Mouse (Mus musculus) kidney, embryonic 15.5 days (tissue): Measurements from ENCODE around the gene Sdk1. TPM values are rescaled to one million over a fixed set of nuclear protein-coding genes. Genes with fewer than 3 reads are reported as not detected.

ENCODE experiments used
- ATAC-seq: fragments of 200-750 bp; cut with Nextera tagmentation; replicated peaks from 2 replicates; pipeline ENCODE4 v1.8.0; 2017; ENCODE audit warnings: moderate TSS enrichment; ENCODE audit not compliant: low FRiP score
- H3K27ac ChIP-seq: fragments of 300-500 bp; sonication (generic); 2 replicates; pipeline ENCODE4 v1.5.1; 2015; ENCODE audit warnings: mild to moderate bottlenecking, inconsistent platforms
- H3K27me3 ChIP-seq: fragments of 300-500 bp; sonication (generic); 2 replicates; pipeline ENCODE4 v1.6.1; 2015; ENCODE audit warnings: inconsistent platforms
- H3K36me3 ChIP-seq: fragments of 300-500 bp; sonication (generic); 2 replicates; pipeline ENCODE4 v1.6.1; 2015; ENCODE audit warnings: inconsistent platforms
- H3K4me1 ChIP-seq: fragments of 300-500 bp; sonication (generic); 2 replicates; pipeline ENCODE4 v1.6.1; 2015; ENCODE audit warnings: inconsistent platforms
- H3K4me2 ChIP-seq: fragments of 300-500 bp; sonication (generic); 2 replicates; pipeline ENCODE4 v1.6.1; 2015; ENCODE audit warnings: moderate library complexity, mild to moderate bottlenecking, inconsistent platforms
- H3K4me3 ChIP-seq: fragments of 300-500 bp; sonication (generic); replicated peaks from 2 replicates; pipeline ENCODE4 v1.5.1; 2015; ENCODE audit warnings: mild to moderate bottlenecking, inconsistent platforms
- H3K9ac ChIP-seq: fragments of 300-500 bp; sonication (generic); 2 replicates; pipeline ENCODE4 v1.6.1; 2015; ENCODE audit warnings: mild to moderate bottlenecking, inconsistent platforms
- H3K9me3 ChIP-seq: fragments of 300-500 bp; sonication (generic); replicated peaks from 2 replicates; pipeline ENCODE4 v1.6.1; 2016; ENCODE audit warnings: inconsistent platforms
- WGBS: fragments of 180-500 bp; shearing (Covaris S2); methylation state at CpG from one replicate; pipeline ENCODE4 v1.1.7; 2015; ENCODE audit warnings: mixed read lengths; 5-methylcytosine and 5-hydroxymethylcytosine counted together
- polyA plus RNA-seq: library from polyadenylated mRNA; unstranded; fragments of >200 nt; fragmentation: Nextera tagmentation; extraction: Ambion mirVana; gene quantifications from 2 replicates; pipeline ENCODE4 v1.2.1, GENCODE M21; 2015

Gene Sdk1
- polyA plus RNA-seq, 1 experiment from 2014 or later = 3.3 TPM

- no peak overlapping the region for H3K4me2 ChIP-seq
- no peak overlapping the region for H3K27ac ChIP-seq
- no peaks in the 10 kb centered on the region for H3K27me3 ChIP-seq
- ATAC-seq = no peak
- 54% methylated on average over 3 of the region's 3 CpGs for WGBS
- H3K9ac ChIP-seq = no peak overlapping the region
- no peak overlapping the region for H3K4me3 ChIP-seq
- no peaks in the 10 kb centered on the region for H3K9me3 ChIP-seq
- no peaks in the 10 kb centered on the region for H3K36me3 ChIP-seq
- H3K4me1 ChIP-seq = no peaks in the 10 kb centered on the region
Observed at GRCm38 (mm10) chr5:141884111-141884647, 642.9 kb downstream of the Sdk1 start.

GRCm38 (mm10) chr5:141886006-141886405 lies 644.7 kb downstream of the Sdk1 start:
- H3K4me2 ChIP-seq = no peak overlapping the region
- H3K36me3 ChIP-seq = no peaks in the 10 kb centered on the region
- ATAC-seq = no peak
- no peak overlapping the region for H3K27ac ChIP-seq
- no peak overlapping the region for H3K9ac ChIP-seq
- H3K4me3 ChIP-seq = no peak overlapping the region
- H3K27me3 ChIP-seq = no peaks in the 10 kb centered on the region
- peaks cover 3% of the 10 kb centered on the region; the same call in 1 of the 2 replicates for H3K4me1 ChIP-seq
- no peaks in the 10 kb centered on the region for H3K9me3 ChIP-seq
- 84% methylated on average over 10 of the region's 10 CpGs for WGBS

- no peak overlapping the region for H3K4me2 ChIP-seq
- H3K9me3 ChIP-seq = no peaks in the 10 kb centered on the region
- no peaks in the 10 kb centered on the region for H3K27me3 ChIP-seq
- H3K4me3 ChIP-seq = no peak overlapping the region
- H3K9ac ChIP-seq = no peak overlapping the region
- WGBS = 58% methylated on average over 9 of the region's 9 CpGs
- H3K27ac ChIP-seq = no peak overlapping the region
- ATAC-seq = no peak
- peaks cover 3% of the 10 kb centered on the region; the same call in 1 of the 2 replicates for H3K4me1 ChIP-seq
- no peaks in the 10 kb centered on the region for H3K36me3 ChIP-seq
Observed at GRCm38 (mm10) chr5:141889766-141890165, 648.5 kb downstream of the Sdk1 start.

GRCm38 (mm10) chr5:141896402-141896801 lies 655.1 kb downstream of the Sdk1 start:
- no peaks in the 10 kb centered on the region for H3K27me3 ChIP-seq
- WGBS = 80% methylated on average over 8 of the region's 8 CpGs

GRCm38 (mm10) chr5:141897481-141897880 lies 656.2 kb downstream of the Sdk1 start:
- Histone ChIP-seq H3K27ac (no peak overlapping the region), H3K9me3 (no peaks in the 10 kb centered on the region), H3K4me3 (no peak overlapping the region), H3K36me3 (no peaks in the 10 kb centered on the region), H3K4me2 (no peak overlapping the region), H3K9ac (no peak overlapping the region), H3K27me3 (no peaks in the 10 kb centered on the region), H3K4me1 (peaks cover under 1% of the 10 kb centered on the region; the same call in 1 of the 2 replicates)
- no peak for ATAC-seq
- WGBS = 61% methylated on average over 2 of the region's 2 CpGs

More at GRCm38 (mm10) chr5:141896402-141896801, 655.1 kb downstream of the Sdk1 start:
- ATAC-seq = no peak
- Histone ChIP-seq H3K4me1 (no peaks in the 10 kb centered on the region), H3K9ac (no peak overlapping the region), H3K27ac (no peak overlapping the region), H3K36me3 (no peaks in the 10 kb centered on the region), H3K4me3 (no peak overlapping the region), H3K4me2 (no peak overlapping the region), H3K9me3 (no peaks in the 10 kb centered on the region)

GRCm38 (mm10) chr5:141899751-141900150 lies 658.5 kb downstream of the Sdk1 start:
- ATAC-seq = no peak
- Histone ChIP-seq H3K27me3 (no peaks in the 10 kb centered on the region), H3K9me3 (no peaks in the 10 kb centered on the region), H3K36me3 (no peaks in the 10 kb centered on the region), H3K4me1 (peaks cover 10% of the 10 kb centered on the region), H3K4me3 (no peak overlapping the region), H3K27ac (no peak overlapping the region), H3K4me2 (no peak overlapping the region), H3K9ac (no peak overlapping the region)
- 55% methylated on average over 7 of the region's 7 CpGs for WGBS

- no peak overlapping the region for H3K27ac ChIP-seq
- no peaks in the 10 kb centered on the region for H3K9me3 ChIP-seq
- peak; percentile 46; the same call in 1 of the 2 replicates for ATAC-seq
- H3K4me2 ChIP-seq = no peak overlapping the region
- peaks cover 10% of the 10 kb centered on the region for H3K4me1 ChIP-seq
- H3K36me3 ChIP-seq = no peaks in the 10 kb centered on the region
- no peak overlapping the region for H3K4me3 ChIP-seq
- no peaks in the 10 kb centered on the region for H3K27me3 ChIP-seq
- H3K9ac ChIP-seq = no peak overlapping the region
- 40% methylated on average over 16 of the region's 16 CpGs for WGBS
Observed at GRCm38 (mm10) chr5:141902544-141903250, 661.4 kb downstream of the Sdk1 start.

GRCm38 (mm10) chr5:141910444-141910843 lies 669.2 kb downstream of the Sdk1 start:
- Histone ChIP-seq H3K4me3 (no peak overlapping the region), H3K9ac (no peak overlapping the region), H3K27me3 (no peaks in the 10 kb centered on the region), H3K4me1 (no peaks in the 10 kb centered on the region), H3K36me3 (no peaks in the 10 kb centered on the region), H3K9me3 (no peaks in the 10 kb centered on the region), H3K27ac (no peak overlapping the region), H3K4me2 (no peak overlapping the region)
- WGBS = 52% methylated on average over 3 of the region's 3 CpGs
- ATAC-seq = no peak

- no peaks in the 10 kb centered on the region for H3K9me3 ChIP-seq
- H3K27ac ChIP-seq = no peak overlapping the region
- H3K36me3 ChIP-seq = no peaks in the 10 kb centered on the region
- no peak overlapping the region for H3K9ac ChIP-seq
- H3K4me1 ChIP-seq = no peaks in the 10 kb centered on the region
- H3K4me2 ChIP-seq = no peak overlapping the region
- H3K4me3 ChIP-seq = no peak overlapping the region
- no peaks in the 10 kb centered on the region for H3K27me3 ChIP-seq
- ATAC-seq = no peak
- WGBS = 59% methylated on average over 8 of the region's 8 CpGs
Observed at GRCm38 (mm10) chr5:141910886-141911285, 669.6 kb downstream of the Sdk1 start.

GRCm38 (mm10) chr5:141912881-141913280 lies 671.6 kb downstream of the Sdk1 start:
- Histone ChIP-seq H3K27ac (no peak overlapping the region), H3K9ac (no peak overlapping the region), H3K27me3 (no peaks in the 10 kb centered on the region), H3K9me3 (no peaks in the 10 kb centered on the region), H3K36me3 (no peaks in the 10 kb centered on the region), H3K4me3 (no peak overlapping the region), H3K4me2 (no peak overlapping the region), H3K4me1 (no peaks in the 10 kb centered on the region)
- WGBS = 67% methylated on average over 7 of the region's 7 CpGs
- ATAC-seq = no peak

- no peak for ATAC-seq
- Histone ChIP-seq H3K9ac (no peak overlapping the region), H3K4me3 (no peak overlapping the region), H3K9me3 (no peaks in the 10 kb centered on the region), H3K36me3 (no peaks in the 10 kb centered on the region), H3K27ac (no peak overlapping the region), H3K27me3 (no peaks in the 10 kb centered on the region), H3K4me2 (no peak overlapping the region), H3K4me1 (no peaks in the 10 kb centered on the region)
- 70% methylated on average over 2 of the region's 2 CpGs for WGBS
Observed at GRCm38 (mm10) chr5:141916954-141917353, 675.7 kb downstream of the Sdk1 start.

GRCm38 (mm10) chr5:141939000-141939399 lies 697.7 kb downstream of the Sdk1 start:
- Histone ChIP-seq H3K4me3 (no peak overlapping the region), H3K27ac (no peak overlapping the region), H3K4me1 (no peaks in the 10 kb centered on the region), H3K9me3 (no peaks in the 10 kb centered on the region), H3K4me2 (no peak overlapping the region), H3K9ac (no peak overlapping the region), H3K27me3 (no peaks in the 10 kb centered on the region), H3K36me3 (no peaks in the 10 kb centered on the region)
- ATAC-seq = no peak
- WGBS = 71% methylated on average over 9 of the region's 9 CpGs
